Mouse (Mus musculus) myocyte (in vitro differentiated cells): Measurements from ENCODE around the gene Akap13. TPM values are rescaled to one million over a fixed set of nuclear protein-coding genes. Genes with fewer than 3 reads are reported as not detected.

Source experiments
- H3K27me3 ChIP-seq: one replicate; pipeline ENCODE4 v1.6.1; 2011; ENCODE audit not compliant: control insufficient read depth, insufficient read depth, insufficient read length
- H3K36me3 ChIP-seq: one replicate; pipeline ENCODE4 v1.6.1; 2011; ENCODE audit not compliant: control insufficient read depth, insufficient read depth
- H3K4me2 ChIP-seq: one replicate; pipeline ENCODE4 v1.6.1; 2011; ENCODE audit warnings: low read depth, control low read depth
- H3K4me3 ChIP-seq: one replicate; pipeline ENCODE4 v1.5.1; 2011; ENCODE audit warnings: mild to moderate bottlenecking, control low read depth, moderate library complexity
- H3K79me2 ChIP-seq: one replicate; pipeline ENCODE4 v1.6.1; 2011; ENCODE audit not compliant: control insufficient read depth, insufficient read depth
- H3ac ChIP-seq: one replicate; pipeline ENCODE4 v1.6.1; 2011; ENCODE audit not compliant: control insufficient read depth, insufficient read length
- CEBPB ChIP-seq: IDR thresholded peaks from 2 replicates; pipeline ENCODE4 v1.6.1; 2011; ENCODE audit warnings: mild to moderate bottlenecking, moderate library complexity; ENCODE audit not compliant: poor library complexity, insufficient read depth, severe bottlenecking
- E2F4 ChIP-seq: IDR thresholded peaks from one replicate; pipeline ENCODE4 v1.6.1; 2011; ENCODE audit warnings: mild to moderate bottlenecking, control low read depth, moderate library complexity; ENCODE audit not compliant: insufficient read depth
- MAX ChIP-seq: IDR thresholded peaks from one replicate; pipeline ENCODE4 v1.6.1; 2011; ENCODE audit warnings: low read depth, mild to moderate bottlenecking, control low read depth
- MYOD1 ChIP-seq, 3 experiments: IDR thresholded peaks; one replicate each; pipeline ENCODE4 v1.6.1; 2011; ENCODE audit warnings: control low read depth in 2 of 3, low read depth in 2 of 3, mild to moderate bottlenecking in 2 of 3, moderate library complexity in 1 of 3; ENCODE audit not compliant: insufficient read length in 2 of 3, control insufficient read depth in 1 of 3
- MYOG ChIP-seq, 3 experiments: IDR thresholded peaks; one replicate each; pipeline ENCODE4 v1.6.1; 2011; ENCODE audit warnings: control low read depth in 2 of 3, low read depth in 2 of 3, mild to moderate bottlenecking in 2 of 3; ENCODE audit not compliant: insufficient read length in 2 of 3, control insufficient read depth in 1 of 3, insufficient read depth in 1 of 3
- POLR2A ChIP-seq: IDR thresholded peaks from one replicate; pipeline ENCODE4 v1.6.1; 2011; ENCODE audit warnings: low read depth, mild to moderate bottlenecking, control low read depth, moderate library complexity; ENCODE audit not compliant: insufficient read length
- POLR2AphosphoS2 ChIP-seq: IDR thresholded peaks from one replicate; pipeline ENCODE4 v1.6.1; 2011; ENCODE audit warnings: low read depth, control low read depth; ENCODE audit not compliant: insufficient read length
- REST ChIP-seq: IDR thresholded peaks from one replicate; pipeline ENCODE4 v1.6.1; 2011; ENCODE audit warnings: mild to moderate bottlenecking, control low read depth, moderate library complexity; ENCODE audit not compliant: insufficient read depth, insufficient read length
- SRF ChIP-seq: IDR thresholded peaks from one replicate; pipeline ENCODE4 v1.6.1; 2011; ENCODE audit warnings: low read depth; ENCODE audit not compliant: control insufficient read depth, insufficient read length
- TCF12 ChIP-seq: IDR thresholded peaks from one replicate; pipeline ENCODE4 v1.6.1; 2011; ENCODE audit warnings: mild to moderate bottlenecking, control low read depth; ENCODE audit not compliant: poor library complexity, insufficient read depth, severe bottlenecking
- TCF3 ChIP-seq: IDR thresholded peaks from one replicate; pipeline ENCODE4 v1.6.1; 2011; ENCODE audit warnings: low read depth, control low read depth; ENCODE audit not compliant: insufficient read length
- USF1 ChIP-seq: IDR thresholded peaks from one replicate; pipeline ENCODE4 v1.6.1; 2011; ENCODE audit warnings: low read depth, mild to moderate bottlenecking, control low read depth, moderate library complexity
- polyA plus RNA-seq: library from polyadenylated mRNA; unstranded; fragments of >200 nt; fragmentation: generic; extraction: Trizol; gene quantifications from one replicate; pipeline ENCODE4 v1.2.1, GENCODE M21; 2012; ENCODE audit warnings: missing spikeins

The Akap13 gene
- polyA plus RNA-seq, 1 experiment, result 13.9 TPM

- no peak overlapping the region for H3K4me3 ChIP-seq
- no peak overlapping the region for H3K4me2 ChIP-seq
- no peaks in the 10 kb centered on the region for H3K27me3 ChIP-seq
- no peaks in the 10 kb centered on the region for H3K79me2 ChIP-seq
- TF ChIP-seq TCF12, result no peak
- TF ChIP-seq REST, result no peak
- no peak for TF ChIP-seq TCF3
- no peak for TF ChIP-seq POLR2AphosphoS2
- no peak for TF ChIP-seq SRF
- TF ChIP-seq MYOG (IDR thresholded peaks at IDR 0.05; ENCODE audit: control insufficient read depth in 1 of 3, insufficient read depth in 1 of 3, insufficient read length in 2 of 3, low read depth in 2 of 3), result no peak
- TF ChIP-seq MYOD1 (IDR thresholded peaks at IDR 0.05; ENCODE audit: control insufficient read depth in 1 of 3, insufficient read length in 2 of 3, low read depth in 2 of 3), result no peak
- TF ChIP-seq MAX, result no peak
- H3K36me3 ChIP-seq, result no peaks in the 10 kb centered on the region
- H3ac ChIP-seq, result no peak overlapping the region
Observed at GRCm38 (mm10) chr7:75413903-75414302, 41.4 kb upstream of the Akap13 start.

GRCm38 (mm10) chr7:75414316-75414715 lies 41.0 kb upstream of the Akap13 start:
- TF ChIP-seq CEBPB (no peak), SRF (no peak), POLR2AphosphoS2 (no peak), MAX (no peak), TCF12 (no peak), REST (no peak), POLR2A (no peak), MYOG (IDR thresholded peaks at IDR 0.05; ENCODE audit: control insufficient read depth in 1 of 3, insufficient read depth in 1 of 3, insufficient read length in 2 of 3, low read depth in 2 of 3) (no peak), USF1 (no peak), MYOD1 (IDR thresholded peaks at IDR 0.05; ENCODE audit: control insufficient read depth in 1 of 3, insufficient read length in 2 of 3, low read depth in 2 of 3) (no peak), TCF3 (no peak), E2F4 (no peak)

GRCm38 (mm10) chr7:75415166-75415881 lies 40.0 kb upstream of the Akap13 start:
- Histone ChIP-seq H3ac (no peak overlapping the region), H3K4me3 (no peak overlapping the region), H3K79me2 (no peaks in the 10 kb centered on the region), H3K27me3 (no peaks in the 10 kb centered on the region), H3K4me2 (peak overlapping the region; percentile 32), H3K36me3 (no peaks in the 10 kb centered on the region)
- TF ChIP-seq CEBPB, result peak; percentile 88
- TF ChIP-seq MYOD1 (IDR thresholded peaks at IDR 0.05; ENCODE audit: control insufficient read depth in 1 of 3, insufficient read length in 2 of 3, low read depth in 2 of 3), result no peak

More at GRCm38 (mm10) chr7:75414316-75414715, 41.0 kb upstream of the Akap13 start:
- Histone ChIP-seq H3K79me2 (no peaks in the 10 kb centered on the region), H3K4me2 (no peak overlapping the region), H3K4me3 (no peak overlapping the region), H3K36me3 (no peaks in the 10 kb centered on the region), H3ac (no peak overlapping the region), H3K27me3 (no peaks in the 10 kb centered on the region)

- H3K27me3 ChIP-seq, result no peaks in the 10 kb centered on the region
- no peak for TF ChIP-seq USF1
- no peak for TF ChIP-seq MYOG (IDR thresholded peaks at IDR 0.05; ENCODE audit: control insufficient read depth in 1 of 3, insufficient read depth in 1 of 3, insufficient read length in 2 of 3, low read depth in 2 of 3)
- TF ChIP-seq MAX, result no peak
- no peak for TF ChIP-seq TCF3
- no peak for TF ChIP-seq REST
- TF ChIP-seq E2F4, result no peak
- TF ChIP-seq MYOD1 (IDR thresholded peaks at IDR 0.05; ENCODE audit: control insufficient read depth in 1 of 3, insufficient read length in 2 of 3, low read depth in 2 of 3), result no peak
- no peaks in the 10 kb centered on the region for H3K79me2 ChIP-seq
Observed at GRCm38 (mm10) chr7:75415882-75416585, 39.3 kb upstream of the Akap13 start.

GRCm38 (mm10) chr7:75420927-75421326 lies 34.4 kb upstream of the Akap13 start:
- H3K79me2 ChIP-seq, result no peaks in the 10 kb centered on the region
- no peak overlapping the region for H3K4me3 ChIP-seq
- no peak overlapping the region for H3ac ChIP-seq
- no peak for TF ChIP-seq POLR2AphosphoS2
- no peak for TF ChIP-seq TCF3
- no peak for TF ChIP-seq REST
- no peak for TF ChIP-seq USF1
- no peak for TF ChIP-seq TCF12
- TF ChIP-seq MYOG (IDR thresholded peaks at IDR 0.05; ENCODE audit: control insufficient read depth in 1 of 3, insufficient read depth in 1 of 3, insufficient read length in 2 of 3, low read depth in 2 of 3), result no peak
- TF ChIP-seq POLR2A, result no peak
- no peak for TF ChIP-seq SRF
- TF ChIP-seq MYOD1 (IDR thresholded peaks at IDR 0.05; ENCODE audit: control insufficient read depth in 1 of 3, insufficient read length in 2 of 3, low read depth in 2 of 3), result no peak
- no peak for TF ChIP-seq E2F4
- no peaks in the 10 kb centered on the region for H3K36me3 ChIP-seq
- no peaks in the 10 kb centered on the region for H3K27me3 ChIP-seq
- H3K4me2 ChIP-seq, result no peak overlapping the region

More at GRCm38 (mm10) chr7:75415882-75416585, 39.3 kb upstream of the Akap13 start:
- no peak overlapping the region for H3ac ChIP-seq
- no peak overlapping the region for H3K4me3 ChIP-seq
- peak overlapping the region; percentile 32 for H3K4me2 ChIP-seq
- no peaks in the 10 kb centered on the region for H3K36me3 ChIP-seq
